Mouse (Mus musculus) naive thymus-derived CD4-positive, alpha-beta T cell, adult 2 months (primary cell): ENCODE measurements around the gene Nox1.
"Not testable (repeated sequence)": the region's sequence is repeated elsewhere in the genome, so short reads cannot be mapped to it uniquely, and the experiment has no call there.

Experiments used
- DNase-seq: peaks from one replicate; pipeline ENCODE4 v3.0.0-alpha.2; 2011; ENCODE audit warnings: low read depth

Gene Nox1

DNA sequence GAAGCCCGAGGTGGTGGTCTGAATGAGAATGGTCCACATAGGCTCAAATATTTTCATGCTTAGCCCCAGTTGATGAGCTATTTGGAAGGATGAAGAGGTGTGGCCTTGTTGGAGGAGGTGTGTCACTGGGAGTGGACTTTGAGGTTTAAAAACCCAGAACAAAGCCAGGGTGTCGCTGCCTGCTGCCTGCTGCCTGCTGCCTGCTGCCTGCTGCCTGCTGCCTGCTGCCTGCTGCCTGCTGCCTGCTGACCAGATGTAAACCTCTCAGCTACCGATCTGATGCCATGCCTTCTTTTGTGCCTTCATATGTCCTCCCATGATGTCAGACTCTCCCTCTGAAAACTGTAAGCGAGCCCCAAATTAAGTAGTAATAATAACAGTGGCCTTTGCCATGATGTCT lies at the start of gene Nox1:
Gene Nox1 (minus strand): TSS at position 101 of the 400 bp plus-strand sequence.
- no peak for DNase-seq

DNA sequence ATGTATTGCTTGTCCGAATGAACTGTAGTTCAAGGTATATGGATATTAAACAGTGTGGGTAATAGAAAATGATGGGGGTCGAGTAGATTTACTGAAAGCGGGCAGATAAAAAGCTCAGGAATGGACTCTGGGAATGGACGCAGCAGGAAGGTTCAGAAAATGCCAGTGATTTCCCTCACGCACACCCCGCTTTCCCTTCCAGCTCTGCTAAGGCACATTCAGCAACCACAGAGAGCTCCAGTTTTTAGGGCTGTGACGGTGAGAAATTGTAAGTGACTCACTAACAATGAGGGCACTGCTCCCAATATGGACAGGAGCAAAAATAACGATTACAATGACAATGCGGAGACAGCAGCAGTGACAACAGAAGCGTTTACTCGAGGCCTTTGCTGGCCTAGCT lies 40.4 kb upstream of the Nox1 start:
- no peak for DNase-seq

DNA sequence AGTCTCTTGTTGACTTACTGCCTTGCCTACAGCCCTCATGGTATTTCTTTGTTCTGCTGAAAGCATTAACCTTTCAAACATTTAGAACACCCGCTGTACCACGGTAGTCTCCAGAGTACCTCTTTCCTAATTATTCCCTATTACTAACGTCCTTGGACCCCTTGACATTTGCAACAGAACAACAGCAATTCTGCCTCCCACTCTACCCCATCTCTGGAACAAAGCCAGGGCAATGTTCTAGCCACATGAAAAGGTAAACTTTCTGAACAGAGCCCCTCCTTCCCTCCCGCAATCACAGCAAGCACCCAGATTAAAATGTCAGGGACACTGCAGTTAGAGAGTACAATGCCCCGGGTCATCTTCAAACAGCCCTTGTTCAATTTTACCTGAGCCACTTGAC lies 39.4 kb upstream of the Nox1 start:
- DNase-seq: no peak

DNA sequence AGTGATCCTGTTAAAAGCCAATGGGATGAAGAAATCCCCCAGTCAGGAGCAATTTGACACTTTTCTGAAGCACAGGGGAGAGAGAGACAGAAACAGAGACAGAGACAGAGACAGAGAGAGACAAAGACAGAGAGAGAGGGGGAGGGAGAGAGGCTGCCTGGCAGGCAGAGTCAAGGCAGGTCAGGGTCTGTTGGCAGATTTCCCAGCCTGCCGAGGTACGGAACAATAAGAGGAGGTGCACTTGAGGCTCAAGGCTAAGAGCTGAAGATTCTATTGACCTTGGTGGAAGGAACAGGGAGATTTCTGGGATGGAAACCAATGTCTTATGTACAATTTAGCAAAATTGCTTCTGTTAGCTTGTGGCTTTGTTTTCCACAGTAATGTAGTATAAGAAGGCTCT lies 26.4 kb upstream of the Nox1 start:
- DNase-seq: no peak

DNA sequence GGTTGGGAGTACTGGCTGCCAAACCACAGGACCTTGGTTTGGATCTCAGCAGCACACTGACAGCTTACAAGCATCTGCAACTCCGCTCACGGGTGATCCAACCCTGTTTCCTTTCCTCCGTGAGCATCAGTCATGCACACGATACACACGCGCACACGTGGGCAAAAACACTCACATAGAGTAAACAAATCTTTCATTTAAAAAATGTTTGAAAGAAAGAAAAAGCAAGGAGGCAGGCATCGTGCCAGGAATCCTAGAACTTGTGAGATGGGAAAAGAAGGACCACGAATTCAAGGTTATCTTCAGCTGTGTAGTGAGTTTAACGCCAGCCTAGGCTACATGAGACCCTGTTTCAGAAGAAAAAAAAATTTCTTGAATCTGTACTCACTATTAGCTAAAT lies 24.2 kb upstream of the Nox1 start:
- no peak for DNase-seq

DNA sequence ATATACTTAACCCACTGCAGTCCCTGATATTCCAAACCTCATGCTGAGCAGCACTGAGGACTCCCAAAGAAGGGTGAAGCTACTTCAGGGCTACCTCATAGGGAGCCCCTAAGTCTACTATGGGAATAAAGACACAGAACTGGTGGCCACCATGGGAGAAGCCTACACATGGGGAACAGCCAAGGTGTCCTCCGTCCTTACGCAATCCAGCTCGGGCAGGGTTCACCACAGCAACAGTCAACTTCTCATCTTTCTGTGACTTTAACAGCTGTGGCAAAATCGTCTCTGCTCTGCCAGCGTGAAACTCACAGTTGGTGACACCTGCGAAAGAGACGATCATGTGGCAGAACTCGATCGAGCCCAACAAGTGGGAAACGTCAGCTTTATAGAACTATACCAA lies 16.5 kb upstream of the Nox1 start:
- no peak for DNase-seq

DNA sequence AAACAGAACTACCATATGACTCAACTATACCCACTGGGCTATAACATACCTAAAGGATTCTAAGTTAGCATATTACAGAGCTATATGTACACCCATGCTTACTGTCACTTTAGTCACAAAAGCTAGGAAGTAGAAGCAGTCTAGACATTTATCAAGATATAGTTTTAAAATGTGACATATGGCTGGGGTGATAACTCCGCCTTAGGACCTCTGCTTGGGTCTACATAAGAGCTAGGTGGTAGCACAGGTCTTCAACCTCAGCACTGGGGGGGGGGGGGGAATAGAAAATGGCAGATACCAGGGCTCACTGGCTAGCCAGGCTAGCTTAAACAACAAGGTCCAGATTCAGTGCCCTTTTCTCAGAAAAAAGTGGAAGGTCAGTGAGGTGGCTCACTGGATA lies 11.3 kb upstream of the Nox1 start:
- DNase-seq: no peak

DNA sequence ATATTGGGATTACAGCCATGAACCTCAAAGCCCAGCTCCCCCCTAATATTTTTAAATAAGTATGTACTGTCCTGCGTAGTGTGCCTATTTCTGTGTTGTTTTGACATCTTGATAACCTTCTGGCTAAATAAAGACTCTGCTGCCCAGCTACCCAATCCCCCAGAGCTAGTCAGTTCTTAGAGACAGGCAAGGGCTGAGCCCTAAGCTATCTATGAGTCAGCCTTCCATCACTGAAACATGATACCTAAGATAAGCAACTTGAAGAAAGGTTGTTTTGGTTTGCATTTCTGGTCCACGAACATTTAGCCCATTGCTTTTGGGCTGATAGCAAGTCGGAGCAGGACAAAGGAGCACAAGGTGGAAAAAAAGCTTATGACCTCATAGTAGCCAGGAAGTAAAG lies 1.1 kb downstream of the Nox1 start:
- no peak for DNase-seq

DNA sequence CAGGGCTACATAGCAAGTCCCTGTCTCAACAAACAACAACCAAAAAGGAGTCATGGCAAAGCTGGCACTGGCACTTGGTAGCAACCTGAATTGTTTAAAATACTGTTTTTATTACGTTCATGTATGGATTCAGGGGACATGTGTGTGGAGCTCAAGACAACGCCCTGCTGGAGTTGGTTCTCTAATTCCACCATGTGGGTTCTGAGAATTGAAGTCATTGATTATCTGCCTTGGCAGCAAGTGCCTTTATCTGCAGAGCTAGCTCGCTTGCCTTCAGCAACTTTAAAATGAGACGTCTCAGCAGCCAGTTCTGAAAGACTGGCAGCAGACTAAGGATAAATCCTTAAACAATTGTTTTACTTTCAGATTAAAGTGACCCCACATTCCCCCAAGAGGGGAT lies 3.6 kb downstream of the Nox1 start:
- no peak for DNase-seq

DNA sequence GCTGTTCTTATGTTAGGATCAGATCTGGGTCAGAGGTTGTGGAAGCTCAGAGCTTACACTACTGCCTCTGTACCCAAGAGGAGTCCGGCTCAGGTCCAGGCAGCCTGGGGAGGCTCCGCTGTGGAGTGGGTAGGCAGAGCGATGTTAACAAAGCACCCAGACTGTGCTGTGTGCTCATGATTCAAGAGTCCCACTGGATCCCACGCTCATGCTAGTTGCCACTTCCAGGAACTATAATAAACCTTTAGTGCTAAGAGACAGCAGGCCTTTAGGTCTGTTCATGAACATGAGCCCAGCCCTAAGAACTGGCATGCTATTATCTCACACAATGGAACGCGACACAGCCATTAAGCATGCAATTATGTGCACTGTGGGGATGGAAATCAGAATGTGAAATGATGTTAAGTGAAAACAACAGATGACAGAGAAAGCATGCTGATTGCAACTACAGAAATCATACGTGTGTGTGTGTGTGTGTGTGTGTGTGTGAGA lies 10.6 kb downstream of the Nox1 start:
- no peak for DNase-seq

DNA sequence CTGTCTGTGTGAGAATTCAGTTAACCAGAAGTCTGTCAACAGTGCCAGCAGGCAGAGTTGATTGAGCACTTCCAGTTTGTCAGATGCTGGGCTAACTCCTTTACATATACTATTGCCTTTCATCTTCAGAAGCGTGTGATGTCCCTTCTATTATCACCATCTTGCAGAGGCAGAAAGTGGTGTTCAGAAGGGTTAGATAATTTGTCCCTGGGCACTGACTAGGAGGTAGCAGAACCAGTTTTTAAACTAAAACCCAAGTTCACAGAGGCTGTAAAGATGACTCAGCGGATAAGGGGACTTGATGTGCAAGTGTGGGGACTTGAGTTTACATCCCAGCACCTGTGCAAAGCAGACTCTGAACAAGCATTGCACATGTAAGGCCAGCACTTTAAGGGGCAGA lies 13.3 kb downstream of the Nox1 start:
- no peak for DNase-seq

DNA sequence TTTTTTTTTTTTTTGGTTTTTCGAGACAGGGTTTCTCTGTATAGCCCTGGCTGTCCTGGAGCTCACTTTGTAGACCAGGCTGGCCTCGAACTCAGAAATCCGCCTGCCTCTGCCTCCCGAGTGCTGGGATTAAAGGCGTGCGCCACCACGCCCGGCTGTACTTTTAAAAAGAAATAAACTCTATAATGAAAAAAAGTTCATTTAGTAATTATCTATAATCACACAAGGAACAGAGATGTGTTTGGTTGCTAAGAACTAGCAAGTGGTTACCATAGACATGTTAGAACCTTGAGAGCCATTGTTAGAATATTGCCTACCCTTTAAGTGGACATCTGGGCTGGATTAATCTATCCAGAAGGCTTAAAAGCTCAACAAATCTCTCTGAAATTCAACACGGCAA lies 34.6 kb downstream of the Nox1 start, which contains the start of gene Arl13a:
Gene Arl13a (plus strand): TSS at position 301 of the 400 bp plus-strand sequence.
- DNase-seq: not testable (repeated sequence)

DNA sequence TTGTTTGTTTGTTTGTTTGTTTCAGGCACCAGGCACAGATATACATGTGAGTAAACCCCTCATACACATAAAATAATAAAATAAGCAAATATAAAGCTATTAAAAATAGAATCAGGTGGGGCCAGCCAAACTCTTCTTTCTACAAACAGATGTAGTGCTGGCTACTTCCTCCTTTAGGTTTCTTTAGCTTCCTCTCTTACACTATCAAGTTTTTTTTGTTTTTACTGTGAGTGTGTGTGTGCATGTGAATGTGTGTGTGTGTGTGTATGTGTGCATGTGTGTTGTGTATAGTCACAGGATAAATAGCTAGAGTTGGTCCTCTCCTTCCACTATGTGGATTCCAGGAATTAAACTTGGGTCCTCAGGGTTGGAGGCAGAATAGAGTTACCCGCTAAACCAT lies 47.1 kb downstream of the Nox1 start:
- DNase-seq: no peak

DNA sequence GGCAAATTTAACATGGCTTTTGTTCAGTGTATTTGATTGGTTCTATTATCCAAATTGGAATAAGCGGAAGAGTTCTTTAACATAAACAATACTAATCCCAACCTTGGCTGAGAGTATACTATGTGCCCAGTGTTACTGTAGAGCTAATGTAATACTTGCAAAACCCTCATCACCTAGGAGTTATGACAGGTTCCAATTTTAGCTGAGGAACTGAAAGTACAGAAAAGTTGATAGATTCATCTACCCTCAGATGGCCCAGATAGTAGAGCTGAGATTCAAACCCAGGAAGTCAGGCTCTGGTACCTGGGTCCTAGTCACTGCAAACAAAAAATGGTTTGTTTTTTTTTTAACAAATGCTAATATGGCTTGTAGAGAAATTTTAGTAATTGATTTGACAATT lies 51.2 kb downstream of the Nox1 start:
- DNase-seq: no peak

DNA sequence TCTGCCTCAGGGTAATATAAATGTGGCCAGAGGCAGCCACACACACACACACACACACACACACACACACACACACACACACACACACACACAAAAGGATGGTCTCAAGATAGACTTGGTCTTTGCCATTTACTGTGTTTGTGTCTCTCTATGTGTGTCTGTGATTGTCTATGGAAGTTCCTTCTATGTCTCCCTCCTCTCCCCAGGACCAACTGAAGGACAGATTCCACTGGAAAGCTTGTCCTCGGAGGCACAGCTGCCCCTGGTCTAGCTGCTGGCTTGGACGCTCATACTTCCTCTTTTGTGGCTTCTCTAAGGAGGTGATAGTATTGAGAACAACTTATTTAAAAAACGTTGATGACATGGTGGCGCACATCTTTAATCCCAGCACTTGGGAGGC lies 58.3 kb downstream of the Nox1 start:
- DNase-seq: peak; percentile 28

DNA sequence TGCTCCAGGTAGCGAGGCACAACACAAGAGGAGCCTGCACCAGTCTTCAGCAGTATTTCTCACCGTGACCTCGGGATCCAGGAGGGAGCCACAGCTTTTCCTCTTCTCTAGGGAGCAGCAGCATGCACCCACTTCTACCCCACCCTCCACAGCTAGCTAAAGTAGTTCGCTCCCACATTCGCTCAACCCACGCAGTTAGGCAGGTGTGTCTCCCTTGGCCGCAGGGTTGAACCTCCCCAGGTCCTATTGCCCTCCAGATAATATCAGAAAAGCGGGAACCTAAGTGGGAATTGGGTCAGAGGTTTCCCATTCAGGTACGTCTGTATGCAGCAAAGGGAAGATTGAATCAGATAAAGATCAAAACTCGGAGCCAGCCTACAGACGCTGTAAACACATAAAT lies 58.9 kb downstream of the Nox1 start:
- DNase-seq: peak; percentile 36

DNA sequence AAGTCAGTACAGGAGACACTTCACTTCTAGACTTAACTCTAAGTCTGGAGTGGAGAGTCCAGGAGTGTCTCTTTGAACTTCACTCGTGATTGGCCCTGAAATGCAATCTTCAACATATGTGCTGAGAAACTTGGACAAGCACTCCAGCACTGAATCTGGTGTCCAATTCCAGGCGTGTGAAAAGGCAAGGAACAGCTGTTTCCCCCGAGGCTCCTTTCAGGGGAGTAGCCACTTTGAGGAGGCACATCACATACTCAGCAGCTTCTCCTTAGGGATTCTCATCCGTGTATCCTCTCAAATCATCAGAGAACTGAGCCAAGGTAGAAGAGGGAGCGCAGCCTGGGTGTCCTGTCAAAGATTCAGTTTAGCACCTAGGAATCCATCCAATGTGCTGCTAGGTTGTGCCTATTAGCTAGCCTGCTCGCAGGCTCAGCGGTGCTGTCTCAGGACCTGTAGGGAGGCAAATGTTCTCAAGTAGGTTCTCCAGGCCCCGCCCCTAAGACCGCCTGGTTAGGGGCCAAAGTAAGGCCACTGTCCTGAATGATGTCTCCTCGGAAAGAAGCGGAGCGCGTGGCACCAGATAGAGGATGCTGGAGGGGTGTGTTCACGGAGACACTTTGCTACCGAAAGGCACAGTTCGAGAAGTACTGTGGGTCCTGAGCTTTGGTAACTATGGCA lies 59.6 kb downstream of the Nox1 start, which contains the start of gene Xkrx:
Gene Xkrx (minus strand): TSS at position 34 of the 678 bp plus-strand sequence.
- peak; percentile 28 for DNase-seq

DNA sequence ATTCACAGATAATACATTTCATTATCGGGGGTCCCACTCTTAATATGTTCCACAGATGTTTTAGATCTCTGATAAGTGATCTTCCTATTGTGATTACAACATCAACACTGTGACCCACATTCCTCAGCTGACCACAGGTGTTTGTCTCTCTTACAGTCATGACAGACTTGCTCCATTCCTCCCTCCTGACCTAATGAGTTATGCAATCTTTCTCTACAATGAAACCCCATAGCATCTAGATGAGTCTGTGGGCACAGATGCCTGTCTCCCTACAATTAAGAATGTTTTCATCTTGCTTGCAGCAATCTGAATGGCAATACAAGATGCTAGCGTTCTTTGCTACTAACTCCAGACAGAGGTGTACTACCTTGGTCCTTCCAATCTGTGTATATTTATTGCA lies 61.3 kb downstream of the Nox1 start:
- DNase-seq: no peak

DNA sequence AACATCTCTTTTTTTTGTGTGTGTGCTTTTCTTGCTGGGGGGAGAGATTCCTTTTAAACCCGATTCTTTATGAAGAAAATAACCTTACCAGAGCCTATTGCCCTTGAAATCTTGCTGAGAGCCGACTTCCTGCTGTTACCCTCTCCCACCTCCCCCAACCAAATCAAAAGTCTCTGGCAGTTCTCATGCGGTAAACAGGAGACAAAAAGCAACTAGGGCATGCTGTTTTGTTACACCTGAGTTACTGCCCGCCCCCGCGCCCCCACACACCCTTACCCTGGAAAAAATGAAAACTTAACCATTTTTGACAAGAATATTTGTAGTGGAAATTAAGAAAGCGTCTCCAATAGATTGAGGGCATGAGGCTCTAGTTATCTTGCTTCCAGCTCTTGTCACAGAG lies 63.6 kb downstream of the Nox1 start:
- DNase-seq: peak; percentile 57

DNA sequence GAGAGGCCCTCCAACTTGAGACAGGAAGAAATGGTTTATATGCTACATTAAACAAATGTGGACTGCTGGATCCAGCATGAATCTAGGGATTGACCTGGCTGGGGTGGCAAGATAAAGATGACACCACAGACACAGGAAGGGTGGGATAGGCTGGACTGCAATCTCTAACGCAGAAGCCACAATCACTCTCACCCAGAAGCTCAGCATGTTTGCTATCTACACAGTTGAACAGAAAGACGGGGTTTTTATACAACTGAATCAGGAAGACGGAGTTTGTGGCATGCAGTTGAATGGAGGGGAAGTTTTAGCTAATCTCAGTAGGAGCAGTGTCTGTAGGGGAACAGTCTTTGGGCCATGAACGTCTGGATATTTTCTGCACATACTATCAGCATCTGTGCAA lies 79.8 kb downstream of the Nox1 start:
- no peak for DNase-seq

DNA sequence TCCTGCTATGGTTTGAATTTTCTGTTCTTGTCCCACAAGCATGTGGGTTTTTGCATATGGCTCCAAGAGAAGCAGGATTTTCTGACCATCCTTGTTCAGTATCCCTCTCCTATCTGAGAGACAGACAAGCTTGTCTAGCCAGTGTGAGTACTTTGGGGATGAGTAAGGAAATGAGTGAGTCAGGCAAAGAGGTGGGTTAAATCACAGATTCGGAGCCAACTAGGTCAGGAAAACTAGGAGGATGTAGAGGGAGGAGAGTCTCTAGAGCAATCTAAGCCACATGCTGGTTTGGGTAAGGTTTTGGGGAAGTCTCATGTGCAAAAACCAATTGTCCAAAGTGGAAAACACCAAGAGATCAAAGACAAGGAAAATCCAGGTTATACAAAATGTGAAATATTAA lies 80.2 kb downstream of the Nox1 start:
- DNase-seq: no peak

DNA sequence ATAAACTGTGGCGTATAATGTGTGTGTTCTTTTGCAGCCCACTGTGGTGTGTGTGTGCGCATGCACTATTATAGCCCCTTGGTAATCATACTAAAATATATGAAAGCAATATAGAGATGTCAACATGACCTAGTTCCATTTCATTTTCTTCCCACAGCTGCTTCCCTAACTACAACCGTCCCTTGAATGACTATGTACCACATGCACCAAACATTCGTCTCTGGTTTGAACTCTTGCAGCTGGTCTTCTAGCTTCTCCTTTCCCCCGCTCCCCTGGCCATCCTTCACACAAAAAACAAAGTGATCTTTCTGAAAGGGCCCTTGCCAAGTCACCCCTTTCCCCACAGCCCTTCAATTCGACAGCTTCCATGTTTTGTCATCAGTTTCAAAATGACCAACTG lies 81.7 kb downstream of the Nox1 start:
- DNase-seq: no peak

DNA sequence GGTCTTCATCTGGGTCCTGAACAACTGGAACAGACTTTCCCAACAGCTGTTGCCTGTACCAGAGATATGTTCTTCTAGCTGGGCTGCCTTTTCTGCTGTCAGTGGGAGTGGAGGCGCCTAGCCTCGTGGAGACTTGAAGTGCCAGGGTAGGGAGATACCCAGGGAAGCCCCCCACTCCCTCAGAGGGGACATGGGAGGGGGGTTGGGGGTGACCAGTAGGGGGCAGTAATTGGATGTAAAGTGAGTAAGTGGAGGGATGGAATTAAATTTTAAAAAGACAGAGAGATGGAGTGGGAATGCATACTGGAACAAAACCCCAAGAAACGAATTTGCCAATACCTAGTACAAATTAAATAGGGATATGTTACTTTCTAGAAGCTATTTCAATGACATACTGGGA lies 87.9 kb downstream of the Nox1 start:
- DNase-seq: peak; percentile 54

DNA sequence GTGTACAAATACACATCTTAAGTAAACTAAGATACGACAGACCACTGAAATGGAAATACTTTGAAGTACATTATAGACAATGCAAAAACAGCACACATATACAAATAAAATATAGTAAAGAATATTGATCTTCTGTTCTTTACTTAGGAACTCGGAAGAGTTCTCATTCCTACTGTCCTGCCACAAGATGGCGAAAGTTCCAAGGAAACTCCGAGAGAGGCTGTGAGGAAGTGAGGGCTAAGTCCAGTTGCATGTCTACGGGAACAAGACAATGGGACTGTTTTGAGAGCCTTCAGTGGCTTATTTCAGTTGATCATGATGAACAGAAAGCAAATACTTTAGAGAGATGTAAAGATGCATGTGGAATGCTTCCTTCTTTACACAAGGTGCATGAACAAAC lies 89.5 kb downstream of the Nox1 start:
- DNase-seq: peak; percentile 8
